Mouse (Mus musculus) liver, postnatal 0 days (tissue): ENCODE data around the gene Nsun7.

Experiments
- CTCF ChIP-seq: sonication (generic); IDR thresholded peaks from 2 replicates; pipeline ENCODE4 v1.5.1; 2016; ENCODE audit warnings: antibody characterized with exemption, low read depth
- EP300 ChIP-seq: IDR thresholded peaks from 2 replicates; pipeline ENCODE4 v1.6.1; 2016; ENCODE audit warnings: antibody characterized with exemption, low read depth, mild to moderate bottlenecking

DNA sequence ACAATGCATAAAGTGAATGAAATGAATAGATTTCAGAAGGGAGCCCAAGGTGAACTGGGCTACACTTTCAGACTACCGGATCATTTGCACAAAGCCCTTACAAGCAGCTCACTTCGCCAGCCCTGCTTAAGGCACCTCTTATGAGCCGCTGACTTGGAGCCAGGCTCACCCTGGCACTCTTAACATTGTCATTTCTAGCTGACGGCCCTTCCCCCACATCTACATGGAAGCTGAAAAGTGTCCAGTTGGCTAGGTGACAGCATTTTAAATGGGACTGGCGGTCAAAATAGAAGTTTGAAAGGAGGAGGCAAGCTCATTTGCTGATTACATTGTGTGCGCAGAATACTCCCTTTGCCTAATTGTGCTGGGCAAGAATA, 78.3 kb downstream of the Nsun7 start:
- TF ChIP-seq EP300 (no peak), CTCF (no peak)
